Mouse (Mus musculus) c-Kit-positive CD71-positive TER-119-positive erythroid progenitor cells, embryonic 14.5 days (primary cell): ENCODE measurements around the gene Wipf1.
A peak's percentile ranks its signal among the peaks of the same experiment; 100 is the strongest.
"Not testable (repeated sequence)": the region's sequence is repeated elsewhere in the genome, so short reads cannot be mapped to it uniquely, and the experiment has no call there.

Source experiments
- DNase-seq: peaks from one replicate; pipeline ENCODE4 v3.0.0-alpha.2; 2013; ENCODE audit warnings: low spot score

Gene Wipf1

GRCm38 (mm10) chr2:73529356-73530330, at the start of gene Wipf1:
Gene Wipf1, minus strand, starts transcription at chr2:73529734.
- peak; percentile 44 for DNase-seq

DNA sequence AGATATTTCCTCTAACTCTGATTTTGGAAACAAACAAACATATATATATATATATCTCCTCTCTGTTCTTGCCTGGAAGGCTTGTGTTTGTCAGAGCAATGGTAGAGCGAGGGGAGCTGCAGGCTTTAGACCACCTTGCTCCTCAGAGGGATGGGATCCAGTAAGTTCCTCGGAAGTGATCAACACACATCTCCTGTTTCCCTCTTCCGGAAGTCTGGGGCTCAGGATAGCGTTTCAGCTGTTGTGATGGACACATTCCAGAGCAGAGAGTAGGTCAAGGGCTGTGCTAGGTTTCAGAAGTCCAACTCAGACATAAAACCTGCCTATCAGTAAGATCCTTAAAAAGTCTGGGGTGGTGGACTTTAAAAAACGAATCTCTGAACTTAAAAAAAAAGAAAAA, 49.6 kb upstream of the Wipf1 start:
- DNase-seq = no peak

DNA sequence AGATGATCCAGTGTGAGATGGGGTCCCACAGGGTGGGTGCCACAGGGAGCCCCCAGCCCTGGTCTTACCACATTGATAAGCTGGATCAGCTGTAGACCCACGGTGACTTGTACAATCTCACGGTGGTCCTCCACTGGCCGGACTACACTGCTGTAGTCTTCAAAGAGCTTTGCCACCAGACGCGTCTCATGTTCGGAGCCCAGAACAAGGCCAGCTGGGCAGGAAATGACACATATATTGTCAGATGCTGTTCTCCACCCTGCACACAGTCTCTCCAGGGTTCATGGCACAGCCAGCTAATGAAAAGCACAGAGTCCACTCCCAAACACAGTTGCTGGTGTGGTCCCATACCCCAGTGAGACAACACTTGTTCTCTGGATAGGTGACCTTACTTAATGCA, 44.9 kb upstream of the Wipf1 start:
- DNase-seq = no peak

GRCm38 (mm10) chr2:73573556-73573955, 44.0 kb upstream of the Wipf1 start:
- no peak for DNase-seq

- DNase-seq = no peak
These were observed 43.2 kb upstream of the Wipf1 start for GRCm38 (mm10) chr2:73572539-73573372.

DNA sequence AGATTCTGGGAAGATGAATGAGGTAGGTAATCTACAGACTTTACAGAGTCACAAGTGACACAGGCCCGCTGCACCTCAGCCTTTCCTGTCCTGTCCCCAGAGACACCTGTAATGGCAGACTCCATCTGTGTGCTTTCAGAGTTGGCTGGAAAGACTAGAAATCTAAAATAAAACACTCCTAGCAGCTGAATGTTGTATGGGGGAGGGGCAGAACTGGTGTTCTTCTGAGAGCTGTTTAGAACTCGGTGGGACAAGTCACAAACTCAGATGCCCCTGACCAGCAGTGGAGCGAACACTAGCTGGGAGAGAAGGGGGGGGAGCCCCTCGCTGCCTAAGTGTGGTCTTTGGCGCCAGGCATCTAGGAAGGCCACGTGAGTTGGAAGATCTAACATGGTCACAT, 42.4 kb upstream of the Wipf1 start:
- DNase-seq = no peak

- DNase-seq = no peak
These were observed 41.8 kb upstream of the Wipf1 start for GRCm38 (mm10) chr2:73571304-73571703.

GRCm38 (mm10) chr2:73566989-73567605, 37.6 kb upstream of the Wipf1 start:
- DNase-seq = peak; percentile 46

DNA sequence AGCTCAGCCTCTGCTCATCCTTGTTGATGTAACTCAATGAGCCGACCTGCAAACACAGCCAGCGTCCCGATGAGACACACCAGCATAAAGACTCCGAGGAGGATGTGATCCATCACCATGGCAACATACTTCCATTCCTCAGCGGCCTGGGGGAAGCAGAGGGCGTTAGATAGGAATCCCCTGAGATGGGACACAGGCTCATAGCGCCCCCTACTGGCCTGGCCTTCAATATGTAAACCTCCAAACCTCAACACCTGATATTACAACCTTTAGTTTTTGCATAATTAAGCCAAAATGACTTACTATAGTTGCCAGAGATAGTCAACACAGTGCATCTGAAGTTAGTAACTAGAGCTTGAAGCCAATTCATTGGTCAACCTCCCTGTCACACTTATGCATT, 36.6 kb upstream of the Wipf1 start:
- DNase-seq = peak; percentile 35

DNA sequence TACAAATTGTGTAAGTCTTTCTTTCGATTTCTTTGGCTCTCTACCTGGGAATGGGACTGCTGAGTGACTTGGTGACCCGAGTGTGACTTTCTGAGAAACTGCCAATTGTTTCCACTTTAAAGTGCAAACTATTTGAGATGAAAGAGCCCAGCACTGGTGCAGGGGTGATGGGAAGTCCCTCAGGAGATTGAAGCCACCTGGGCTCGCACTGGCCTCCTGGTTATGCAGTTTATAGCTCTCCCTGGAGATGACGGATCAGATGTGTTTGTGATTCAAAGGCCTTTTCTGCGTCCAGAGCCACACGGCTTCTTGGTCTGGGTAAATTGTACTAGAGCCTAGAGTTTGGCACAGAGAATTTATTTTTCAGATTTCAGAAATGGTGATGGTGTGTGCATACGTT, 34.2 kb upstream of the Wipf1 start:
- no peak for DNase-seq

DNA sequence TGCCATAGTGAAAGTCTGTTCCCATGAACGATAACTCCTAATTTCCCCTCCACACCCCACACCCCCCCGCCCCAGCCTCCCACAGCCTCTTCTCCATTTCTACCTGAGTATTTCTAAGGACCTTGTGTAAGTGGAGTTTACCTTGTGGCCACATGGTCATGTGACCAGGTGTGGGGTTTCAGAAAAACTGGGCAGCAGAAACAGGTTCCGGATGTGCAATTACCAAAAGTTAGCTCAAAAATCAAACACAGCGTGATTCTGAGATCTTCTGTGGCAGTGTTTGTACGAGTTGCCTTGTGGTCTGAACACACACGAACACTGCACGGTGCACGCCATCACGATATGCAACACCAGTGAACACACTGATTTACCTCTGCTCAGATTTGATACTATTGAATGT, 33.1 kb upstream of the Wipf1 start:
- no peak for DNase-seq

DNA sequence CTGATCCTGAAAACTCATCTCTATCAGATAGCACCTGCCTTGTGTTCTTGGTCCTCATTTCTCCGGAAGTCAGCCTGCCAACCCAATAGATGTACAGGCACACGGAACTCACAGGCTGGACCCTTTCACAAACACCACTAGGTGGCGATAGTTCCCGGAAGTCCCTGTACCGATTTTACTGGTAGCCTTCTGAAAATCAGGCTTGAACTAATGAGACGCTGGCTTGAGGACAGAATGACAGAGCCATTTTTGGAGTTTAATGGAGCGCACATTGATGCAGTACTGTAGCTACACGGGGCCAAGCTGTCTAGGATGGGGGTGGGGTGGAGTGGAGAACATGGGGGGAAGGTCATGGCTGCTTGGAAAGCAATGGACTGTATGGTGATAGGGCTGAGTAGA, 32.1 kb upstream of the Wipf1 start:
- DNase-seq = peak; percentile 67

- DNase-seq = no peak
These were observed 31.5 kb upstream of the Wipf1 start for GRCm38 (mm10) chr2:73560899-73561664.

- DNase-seq = no peak
These were observed 30.9 kb upstream of the Wipf1 start for GRCm38 (mm10) chr2:73560445-73560844.

DNA sequence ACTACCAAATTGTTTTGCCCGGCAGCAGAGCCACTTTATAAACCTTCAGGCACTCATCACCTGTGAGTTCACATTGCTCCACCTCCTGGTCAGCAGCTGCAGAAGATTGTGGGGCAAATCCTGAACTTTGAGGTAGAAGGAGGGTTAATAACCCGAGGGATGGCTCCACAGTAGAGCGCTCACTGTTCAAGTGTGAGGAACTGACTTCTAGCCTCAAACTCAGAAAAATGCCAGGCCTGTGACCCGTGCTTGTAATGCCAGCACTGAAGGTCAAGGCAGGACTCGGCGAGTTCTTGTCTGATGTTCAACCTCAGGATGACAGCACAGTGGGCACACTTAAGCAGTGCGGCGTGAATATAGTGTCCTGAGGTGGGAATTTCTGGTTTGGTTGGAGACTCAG, 28.4 kb upstream of the Wipf1 start:
- DNase-seq = no peak

DNA sequence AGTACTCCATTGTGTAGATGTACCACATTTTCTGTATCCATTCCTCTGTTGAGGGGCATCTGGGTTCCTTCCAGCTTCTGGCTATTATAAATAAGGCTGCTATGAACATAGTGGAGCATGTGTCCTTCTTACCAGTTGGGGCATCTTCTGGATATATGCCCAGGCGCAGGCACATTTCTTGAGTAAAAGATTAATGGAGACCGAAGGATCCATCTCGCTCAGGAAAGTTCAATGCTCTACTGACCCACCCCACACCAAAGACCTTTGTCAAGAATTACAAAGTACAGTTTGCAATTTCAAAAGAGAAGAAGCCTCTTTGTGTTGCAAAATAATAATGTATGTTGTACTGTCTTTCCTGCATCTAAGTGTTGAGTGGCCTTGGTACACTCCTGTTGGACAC, 27.5 kb upstream of the Wipf1 start:
- not testable (repeated sequence) for DNase-seq

DNA sequence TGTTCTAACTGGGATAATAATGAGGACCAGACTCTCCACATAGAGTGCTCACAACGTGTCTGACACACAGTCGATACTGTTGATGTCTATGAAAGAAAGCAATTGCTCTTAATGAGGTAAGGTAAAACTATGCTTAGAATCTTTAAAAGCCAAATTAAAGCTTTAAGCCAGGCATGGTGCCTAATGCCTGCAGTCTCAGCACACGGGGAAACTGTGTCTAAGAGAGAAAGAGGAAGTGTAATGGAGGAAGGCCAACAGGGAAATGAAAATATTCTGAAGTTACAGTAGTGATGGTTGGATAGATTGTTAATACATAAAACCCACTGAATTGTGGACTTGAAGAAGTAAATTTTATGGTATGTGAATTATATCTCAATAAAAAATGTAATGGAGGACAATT, 24.9 kb upstream of the Wipf1 start:
- DNase-seq = no peak

- DNase-seq = no peak
These were observed 23.4 kb upstream of the Wipf1 start for GRCm38 (mm10) chr2:73552926-73553325.

DNA sequence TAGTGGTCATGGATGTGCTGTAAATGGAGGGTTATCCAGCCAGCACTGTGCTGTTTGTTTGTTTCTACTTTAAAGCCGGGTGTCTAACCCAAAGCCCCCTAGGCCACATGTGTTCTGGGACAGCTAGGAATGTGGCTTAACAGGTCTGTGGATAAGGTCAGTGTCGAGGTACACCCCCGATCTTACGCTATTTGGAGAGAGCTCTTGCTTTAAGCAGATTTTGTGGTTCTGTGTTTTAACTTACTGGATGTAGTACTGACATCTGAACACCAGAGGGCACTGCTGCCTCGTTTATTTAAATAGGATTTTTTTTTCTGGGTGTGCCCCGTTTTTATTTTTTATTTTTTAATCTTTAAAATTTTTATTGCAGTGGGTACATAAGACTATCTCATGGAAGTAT, 21.2 kb upstream of the Wipf1 start:
- peak; percentile 62 for DNase-seq

DNA sequence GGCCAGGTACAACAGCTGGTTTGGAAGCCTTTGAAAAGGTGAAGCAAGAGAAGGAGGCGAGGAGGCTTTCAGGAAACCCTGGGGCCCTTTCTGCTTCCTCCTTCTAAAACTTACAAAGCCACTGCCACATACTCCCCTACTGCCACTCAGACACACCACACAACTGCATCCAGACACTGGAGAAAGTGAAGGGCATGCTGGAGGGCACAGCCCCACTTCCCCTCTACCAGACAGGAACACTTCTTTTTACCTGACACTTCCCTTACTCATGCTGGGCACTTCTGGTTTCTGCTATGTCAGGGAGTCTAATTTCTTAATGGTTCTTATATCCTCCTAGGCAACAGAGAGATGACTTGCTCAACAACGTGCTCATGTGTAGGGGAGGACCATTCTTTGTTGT, 19.0 kb upstream of the Wipf1 start:
- DNase-seq = no peak

DNA sequence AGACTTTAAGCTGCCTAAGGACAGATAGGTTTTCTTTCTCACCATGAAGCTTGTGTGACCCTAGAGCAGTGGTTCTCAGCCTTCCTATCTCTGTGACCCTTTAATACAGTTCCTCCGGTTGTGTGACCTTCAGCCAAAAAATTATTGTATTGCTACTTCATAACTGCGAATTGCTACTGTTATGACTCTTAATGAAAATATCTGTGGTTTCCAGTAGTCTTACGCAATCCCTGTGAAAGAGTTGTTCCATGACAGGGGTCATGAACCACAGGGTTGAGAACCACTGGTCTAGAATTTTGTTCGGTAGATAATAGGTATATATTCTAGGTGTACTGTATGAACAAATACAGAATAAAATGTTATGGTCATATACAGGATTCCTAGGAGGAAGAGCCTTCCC, 17.7 kb upstream of the Wipf1 start:
- DNase-seq = no peak

DNA sequence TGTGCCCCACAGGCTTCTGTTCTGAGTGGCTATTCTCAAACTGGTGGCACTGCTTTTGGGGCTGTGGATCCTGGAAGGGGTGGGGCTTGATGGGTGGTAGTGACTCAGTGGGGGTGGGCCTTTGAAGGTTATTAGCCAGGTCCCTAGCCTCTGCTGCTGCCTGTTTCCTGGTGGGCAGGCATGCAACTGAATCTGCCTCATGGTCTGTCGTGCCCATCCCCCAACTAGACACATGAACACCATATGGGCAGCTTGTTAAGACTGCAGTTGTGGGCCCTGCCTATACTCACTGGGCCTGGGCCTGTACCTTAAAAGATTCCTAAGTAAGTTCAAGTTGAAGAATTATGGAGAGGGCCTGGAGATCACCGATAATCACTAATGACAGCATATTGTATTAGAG, 16.0 kb upstream of the Wipf1 start:
- no peak for DNase-seq
